Mouse (Mus musculus) frontal cortex, adult 2 months (tissue): ENCODE data around the gene Cirbp. TPM values are rescaled to one million over a fixed set of nuclear protein-coding genes. Genes with fewer than 3 reads are reported as not detected.
"Not testable (repeated sequence)": the region's sequence is repeated elsewhere in the genome, so short reads cannot be mapped to it uniquely, and the experiment has no call there.

Source experiments
- DNase-seq, 2 experiments: peaks; one replicate each; pipeline ENCODE4 v3.0.0; 2022; ENCODE audit warnings: low spot score in 1 of 2; ENCODE audit errors: extremely low spot score in 1 of 2
- polyA plus RNA-seq: library from polyadenylated mRNA; depleted of rRNA; stranded (reverse); fragments of >200 nt; gene quantifications from 2 replicates; pipeline ENCODE4 v1.2.3, GENCODE M21; 2012

The Cirbp gene
- polyA plus RNA-seq, 1 experiment: 226 TPM

DNA sequence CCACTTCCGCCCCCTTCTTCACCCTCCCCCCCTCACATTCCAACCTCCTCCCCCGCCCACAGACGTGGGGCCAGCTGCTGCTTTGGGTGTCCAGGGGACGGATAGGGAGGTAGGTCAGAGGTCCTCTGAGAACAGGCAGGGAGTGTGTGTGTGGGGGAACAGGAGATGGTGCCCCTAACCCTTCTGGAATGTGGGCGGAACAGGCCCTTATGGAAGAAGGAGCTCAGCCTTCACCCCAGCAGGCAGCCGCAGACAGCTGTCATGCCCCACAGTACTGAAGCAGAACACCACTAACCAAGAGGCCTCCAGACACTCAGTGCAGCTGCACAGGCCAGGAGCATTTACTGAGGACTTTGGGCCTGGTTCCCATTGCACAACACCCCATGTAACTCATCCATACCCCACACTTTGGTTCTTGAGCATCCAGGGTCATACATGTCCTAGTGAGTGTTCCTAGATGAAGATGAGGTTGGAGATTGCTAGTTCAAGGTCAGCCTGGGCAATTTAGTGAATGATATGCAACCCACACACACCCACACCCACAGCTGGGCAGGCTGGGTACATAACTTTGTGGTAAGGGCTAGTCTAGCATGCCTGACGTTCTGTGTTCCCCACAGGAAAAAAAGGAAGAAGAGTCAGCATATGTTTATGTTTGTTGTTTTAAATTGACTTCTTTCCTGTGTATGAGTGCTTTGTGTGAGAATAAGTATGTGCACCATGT is 4.1 kb upstream of the Cirbp start:
- DNase-seq: no peak

DNA sequence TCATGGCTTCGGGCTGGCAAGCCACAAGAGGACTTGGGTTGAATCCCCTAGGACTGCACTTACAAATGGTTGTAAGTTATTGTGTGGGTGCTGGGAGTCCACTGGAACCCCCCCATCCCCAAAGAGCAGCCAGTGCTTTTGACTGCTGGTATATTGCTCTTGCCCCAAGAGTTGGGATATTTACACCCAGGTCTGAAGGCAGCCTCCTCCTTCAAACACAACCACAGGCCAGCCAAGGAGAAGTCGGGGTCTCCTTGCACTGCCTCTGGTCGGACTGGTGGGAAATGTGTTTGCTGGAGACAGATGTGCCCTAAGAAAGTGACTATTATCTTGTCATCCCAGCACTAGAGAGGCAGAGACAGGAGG is 3.6 kb upstream of the Cirbp start:
- DNase-seq: no peak

DNA sequence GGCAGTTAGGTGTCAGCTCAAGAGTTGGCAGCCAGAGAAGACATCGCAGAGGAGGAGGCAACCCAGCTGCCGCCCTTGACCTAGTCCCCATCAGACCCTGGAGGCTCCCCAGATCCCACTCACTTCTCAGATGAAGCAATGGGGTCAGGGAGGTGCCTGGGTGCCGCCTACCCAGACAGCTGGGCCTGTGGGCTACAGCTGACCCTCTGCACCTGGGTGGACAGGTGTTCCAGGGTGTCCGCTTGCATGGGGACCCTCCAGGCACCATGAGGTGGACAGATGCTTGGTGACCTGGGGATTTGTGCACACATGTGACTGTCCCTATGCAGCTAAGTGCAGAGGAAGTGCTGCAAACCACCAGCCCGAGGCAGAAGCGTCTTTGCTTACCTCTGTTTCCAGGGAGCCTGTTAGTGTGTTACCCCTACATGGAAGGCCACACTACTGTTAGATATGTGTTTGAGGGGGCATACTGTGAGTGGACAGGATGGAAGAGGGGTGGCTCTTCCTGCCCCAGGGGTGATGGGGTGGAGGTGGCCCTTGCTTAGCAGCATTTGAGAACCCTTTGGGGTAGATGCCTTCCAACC is 3.0 kb upstream of the Cirbp start:
- no peak for DNase-seq

DNA sequence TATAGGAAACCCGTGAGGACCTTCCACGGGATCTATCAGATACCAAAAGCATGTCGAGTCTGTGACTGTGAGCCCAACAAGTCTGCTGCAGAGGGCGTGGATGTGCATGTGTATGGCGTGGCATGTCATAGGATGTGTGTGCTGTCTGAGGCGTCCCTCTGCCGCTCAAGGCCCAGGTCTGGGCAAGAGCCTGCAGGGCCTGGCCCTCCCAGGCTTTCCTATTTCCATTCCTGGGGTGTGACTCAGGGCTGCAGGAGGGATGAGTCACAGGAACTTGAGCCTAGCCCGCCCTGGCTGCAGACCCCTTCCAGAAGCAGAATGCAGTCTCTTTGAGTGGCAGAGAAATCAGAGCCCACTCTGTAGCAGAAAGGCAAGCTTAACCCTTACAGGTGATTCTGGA is 2.1 kb upstream of the Cirbp start:
- DNase-seq: no peak

DNA sequence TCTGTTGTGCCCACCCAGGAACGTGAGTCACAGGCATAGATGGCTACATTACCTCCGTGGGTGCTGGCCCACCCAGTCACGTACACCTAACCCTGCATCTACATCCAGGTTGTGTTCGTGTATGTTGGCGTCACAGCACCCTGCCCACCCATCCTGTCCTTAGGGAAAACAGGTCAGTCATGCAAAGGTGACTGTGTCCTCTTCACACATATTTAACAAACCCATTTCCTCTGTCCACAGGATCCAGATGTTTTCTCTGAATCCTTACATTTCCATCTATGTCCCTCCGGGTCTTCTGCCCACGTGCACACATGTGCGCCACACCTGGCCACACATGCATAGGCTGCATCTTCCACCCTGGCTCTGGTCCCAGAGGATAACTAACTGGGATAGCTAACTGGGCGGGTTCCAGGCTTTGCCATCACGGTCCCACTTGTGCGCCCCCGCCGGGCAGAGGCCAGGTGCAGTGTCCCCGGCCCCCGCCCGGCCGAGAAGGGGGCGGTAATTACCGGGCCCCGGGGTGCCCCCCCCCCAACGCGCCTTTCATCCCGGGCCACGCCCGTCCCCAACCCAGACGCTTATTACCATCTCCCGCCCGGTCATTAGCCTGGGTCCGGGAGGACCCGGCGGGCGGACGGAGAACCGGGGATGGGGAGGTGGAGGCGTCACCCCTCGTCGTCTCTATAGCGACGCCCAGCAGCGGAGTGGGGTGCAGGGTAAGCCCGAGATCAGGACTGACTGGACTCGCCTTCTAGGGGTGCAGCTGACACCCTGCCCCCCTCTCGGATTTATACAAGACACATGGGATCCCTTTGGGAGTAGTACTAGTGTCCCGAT is 1.4 kb upstream of the Cirbp start:
- peak in 1 of 2 experiments; percentile 33 for DNase-seq

DNA sequence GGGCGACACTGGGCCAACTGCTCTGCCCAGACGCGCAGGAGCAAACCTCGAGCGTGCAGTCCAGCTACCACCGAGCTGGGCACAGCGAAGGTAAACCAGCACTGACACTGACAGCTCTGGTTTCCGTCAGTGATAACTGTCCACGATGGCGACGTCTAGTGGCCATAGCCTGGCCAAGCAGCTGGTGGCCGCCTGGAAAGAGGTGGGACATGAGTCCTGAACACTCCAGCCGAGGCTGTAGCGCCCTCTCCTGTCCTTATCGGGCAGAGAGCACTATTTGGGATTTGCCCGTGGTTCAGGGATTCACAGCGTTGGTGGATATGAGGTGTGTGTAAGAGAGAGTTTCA is 814 bp upstream of the Cirbp start:
- peak; percentile 94 to 99 for DNase-seq

DNA sequence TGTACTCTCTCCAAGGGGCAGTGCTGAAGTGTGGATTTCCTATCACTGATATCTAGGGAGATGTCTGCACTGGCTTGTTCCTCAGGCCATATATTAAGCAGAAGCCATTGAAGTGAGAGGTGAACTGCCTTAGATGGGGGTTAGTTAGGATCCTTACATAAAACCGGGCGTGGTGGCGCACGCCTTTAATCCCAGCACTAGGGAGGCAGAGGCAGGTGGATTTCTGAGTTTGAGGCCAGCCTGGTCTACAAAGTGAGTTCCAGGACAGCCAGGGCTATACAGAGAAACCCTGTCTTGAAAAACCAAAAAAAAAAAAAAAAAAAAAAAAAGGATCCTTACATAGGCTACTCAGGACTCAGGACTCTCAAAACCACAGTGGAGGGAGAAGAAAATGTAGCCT is 351 bp downstream of the Cirbp start:
- DNase-seq: not testable (repeated sequence)

DNA sequence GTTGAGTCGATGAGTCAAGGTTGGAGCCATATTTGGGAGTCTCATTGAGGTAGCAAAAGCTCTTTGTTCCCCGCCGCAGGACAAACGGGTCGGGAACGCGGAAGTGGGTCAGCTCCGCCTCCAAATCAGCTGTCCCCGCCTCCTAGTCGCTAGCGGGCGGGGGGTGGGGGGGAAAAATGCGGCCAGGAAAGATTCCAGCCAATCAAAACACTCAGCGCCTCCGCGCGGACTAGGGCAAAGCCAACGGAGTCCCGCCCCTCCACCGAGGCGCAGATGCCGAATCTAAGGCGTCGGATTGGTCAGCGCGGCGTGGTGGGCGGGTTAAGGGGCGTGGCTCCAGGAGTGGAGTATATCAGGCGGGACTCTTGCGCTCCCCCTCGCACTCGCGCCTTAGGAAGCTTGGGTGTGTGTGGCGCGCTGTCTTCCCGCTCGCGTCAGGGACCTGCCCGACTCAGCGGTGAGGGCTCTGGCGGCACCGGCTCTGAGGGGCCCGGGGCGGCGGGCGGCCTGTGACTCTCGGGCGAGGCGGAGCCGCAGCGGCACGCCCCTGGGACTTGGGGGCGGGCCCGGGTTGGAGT is 1.8 kb downstream of the Cirbp start:
- peak; percentile 93 to 99 for DNase-seq

DNA sequence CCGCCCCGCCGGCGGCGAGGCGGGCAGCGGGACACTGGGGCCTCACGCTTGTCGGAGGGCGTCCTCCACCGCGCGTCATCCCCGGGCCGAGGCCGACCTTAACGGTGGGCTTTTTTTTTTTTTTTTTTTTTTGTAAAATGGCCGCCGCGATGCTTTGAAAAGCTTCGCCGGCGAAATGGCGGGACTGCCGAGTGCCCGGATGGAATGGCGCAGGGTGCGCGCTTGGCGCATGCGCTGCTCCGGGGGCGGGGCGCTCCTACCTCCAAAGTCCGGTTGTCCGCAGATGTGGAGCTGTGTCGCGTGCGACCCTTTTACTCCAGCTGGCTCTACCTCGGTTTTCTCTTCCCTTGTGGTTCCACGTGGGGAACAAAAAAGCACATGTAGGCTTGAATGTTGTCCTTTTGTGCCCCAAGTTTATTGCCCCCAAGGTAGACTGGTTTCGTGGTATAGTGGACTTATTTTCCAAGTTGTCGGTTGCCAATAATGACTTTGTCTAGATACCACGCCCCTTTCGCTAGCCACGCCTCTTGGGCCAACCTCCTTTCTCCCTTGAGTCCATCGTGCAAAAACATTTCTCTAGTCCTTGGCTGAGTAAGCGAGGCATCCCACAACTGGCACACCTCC is 2.4 kb downstream of the Cirbp start:
- DNase-seq: peak; percentile 86 to 95

DNA sequence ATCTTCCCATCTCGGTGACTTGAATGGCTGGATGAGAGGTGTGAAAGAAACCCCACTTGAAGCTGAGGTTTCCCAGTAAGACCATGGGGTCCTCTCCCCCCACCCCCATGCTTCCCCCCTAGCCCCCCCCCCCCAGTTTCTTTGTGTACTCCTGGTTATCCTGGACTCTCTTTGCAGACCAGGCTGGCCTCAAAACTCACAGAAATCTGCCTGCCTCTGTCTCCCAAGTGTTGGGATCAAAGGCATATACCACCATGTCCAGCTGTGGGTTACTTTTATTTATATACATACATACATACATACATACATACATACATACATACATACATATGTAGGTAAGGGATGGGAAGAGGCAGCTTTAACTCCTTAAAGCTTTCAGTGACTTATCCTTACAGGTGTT is 3.3 kb downstream of the Cirbp start:
- no peak for DNase-seq

DNA sequence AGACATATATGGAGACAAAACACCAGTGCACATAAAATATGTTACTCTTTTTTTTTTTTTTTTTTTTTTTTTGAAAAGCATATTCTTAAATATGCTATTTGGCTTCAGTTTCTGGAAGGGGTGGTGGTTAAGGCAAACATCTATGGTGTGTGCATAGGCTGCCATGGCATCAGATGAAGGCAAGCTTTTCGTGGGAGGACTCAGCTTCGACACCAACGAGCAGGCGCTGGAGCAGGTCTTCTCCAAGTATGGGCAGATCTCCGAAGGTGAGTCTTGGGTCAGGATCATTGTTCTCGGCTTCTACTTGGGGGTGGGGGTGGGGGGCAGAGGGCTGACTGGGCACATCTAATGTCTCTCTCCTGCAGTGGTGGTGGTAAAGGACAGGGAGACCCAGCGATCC is 3.9 kb downstream of the Cirbp start:
- DNase-seq: no peak

DNA sequence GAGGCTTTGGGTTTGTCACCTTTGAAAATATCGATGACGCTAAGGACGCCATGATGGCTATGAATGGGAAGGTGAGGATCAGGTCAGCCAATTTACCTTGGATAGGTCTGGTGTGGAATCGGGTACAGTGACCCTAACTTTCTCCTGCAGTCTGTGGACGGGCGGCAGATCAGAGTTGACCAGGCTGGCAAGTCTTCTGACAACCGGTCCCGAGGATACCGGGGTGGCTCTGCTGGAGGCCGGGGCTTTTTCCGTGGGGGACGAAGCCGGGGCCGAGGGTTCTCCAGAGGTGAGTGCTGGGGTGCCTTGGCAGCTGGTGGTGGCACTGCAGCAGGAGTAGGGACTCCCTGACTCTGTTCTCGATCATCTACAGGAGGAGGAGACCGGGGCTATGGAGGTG is 4.3 kb downstream of the Cirbp start:
- DNase-seq: no peak

DNA sequence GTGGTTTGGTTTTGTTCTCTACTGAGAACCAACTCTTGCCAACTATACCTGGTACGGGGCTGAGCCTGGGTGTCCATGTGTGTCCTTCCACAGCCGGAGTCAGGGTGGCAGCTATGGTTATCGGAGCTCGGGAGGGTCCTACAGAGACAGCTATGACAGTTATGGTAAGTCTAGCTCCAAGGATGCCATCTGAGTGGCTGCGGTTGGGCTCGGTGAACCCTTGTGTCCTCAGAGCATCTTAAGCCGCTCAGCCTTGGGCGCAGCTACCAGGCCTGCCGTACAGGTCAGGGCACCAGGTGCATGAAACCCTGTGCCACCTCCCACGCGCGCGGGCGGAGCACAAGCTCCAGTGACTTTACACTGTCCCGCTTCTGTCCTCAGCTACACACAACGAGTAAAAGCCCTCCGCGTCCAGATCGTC is 4.8 kb downstream of the Cirbp start:
- no peak for DNase-seq

DNA sequence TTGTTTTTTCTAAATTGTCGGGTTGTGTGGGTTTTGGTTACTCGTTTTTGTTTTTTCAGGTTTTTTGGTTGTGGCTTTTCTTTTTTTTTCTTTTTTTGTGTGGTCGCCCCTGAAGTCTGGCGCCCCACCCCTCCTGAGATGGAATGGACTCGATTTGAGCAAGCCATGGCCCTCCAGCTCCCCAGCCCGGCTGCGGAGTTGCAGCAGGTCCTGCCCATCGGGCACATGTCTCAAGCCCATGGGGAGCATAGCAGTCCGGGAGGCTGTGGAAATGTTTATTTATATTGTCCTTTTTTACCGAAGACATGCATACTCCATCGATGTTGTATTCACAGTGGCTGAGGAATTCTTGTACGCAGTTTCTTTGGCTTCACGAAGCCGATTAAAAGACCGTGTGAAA is 5.5 kb downstream of the Cirbp start:
- no peak for DNase-seq

DNA sequence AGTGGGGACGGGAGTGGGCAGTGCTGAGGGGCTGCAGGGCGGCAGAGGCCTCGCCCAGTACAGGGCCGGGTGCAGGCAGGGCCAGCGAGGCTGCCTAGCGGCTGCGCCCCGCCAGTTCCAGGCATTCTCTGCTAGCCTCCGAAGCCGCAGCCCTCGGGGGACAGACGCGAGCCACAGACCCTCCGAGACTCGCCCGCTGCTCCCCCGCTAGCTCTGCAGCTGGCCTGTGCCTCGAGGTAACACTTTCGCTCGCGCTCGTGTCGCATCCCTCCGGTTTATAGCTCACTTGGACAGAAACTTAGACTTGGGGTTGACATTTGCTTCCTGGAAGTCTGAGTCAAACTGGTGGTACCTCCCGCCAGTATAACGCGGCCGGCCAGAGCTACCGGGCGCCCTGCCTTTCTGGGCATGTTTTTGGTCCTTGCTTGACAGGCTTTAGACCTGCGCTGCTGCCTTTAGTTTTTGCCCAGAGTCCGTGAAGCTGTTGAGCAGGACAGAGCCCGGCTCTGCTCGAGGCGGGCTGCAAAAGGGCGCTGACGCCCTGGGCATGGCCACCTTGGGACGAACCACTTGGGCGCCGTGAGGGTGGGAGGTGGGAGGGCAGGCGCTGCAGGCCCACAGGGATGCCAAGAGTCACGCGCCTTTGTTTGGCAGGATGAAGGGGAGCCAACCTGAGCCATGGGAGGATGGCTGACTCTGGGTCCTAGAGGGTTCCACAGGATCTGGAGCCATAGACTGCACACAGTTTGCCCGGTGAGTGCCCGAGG is 6.2 kb downstream of the Cirbp start:
- DNase-seq: no peak

DNA sequence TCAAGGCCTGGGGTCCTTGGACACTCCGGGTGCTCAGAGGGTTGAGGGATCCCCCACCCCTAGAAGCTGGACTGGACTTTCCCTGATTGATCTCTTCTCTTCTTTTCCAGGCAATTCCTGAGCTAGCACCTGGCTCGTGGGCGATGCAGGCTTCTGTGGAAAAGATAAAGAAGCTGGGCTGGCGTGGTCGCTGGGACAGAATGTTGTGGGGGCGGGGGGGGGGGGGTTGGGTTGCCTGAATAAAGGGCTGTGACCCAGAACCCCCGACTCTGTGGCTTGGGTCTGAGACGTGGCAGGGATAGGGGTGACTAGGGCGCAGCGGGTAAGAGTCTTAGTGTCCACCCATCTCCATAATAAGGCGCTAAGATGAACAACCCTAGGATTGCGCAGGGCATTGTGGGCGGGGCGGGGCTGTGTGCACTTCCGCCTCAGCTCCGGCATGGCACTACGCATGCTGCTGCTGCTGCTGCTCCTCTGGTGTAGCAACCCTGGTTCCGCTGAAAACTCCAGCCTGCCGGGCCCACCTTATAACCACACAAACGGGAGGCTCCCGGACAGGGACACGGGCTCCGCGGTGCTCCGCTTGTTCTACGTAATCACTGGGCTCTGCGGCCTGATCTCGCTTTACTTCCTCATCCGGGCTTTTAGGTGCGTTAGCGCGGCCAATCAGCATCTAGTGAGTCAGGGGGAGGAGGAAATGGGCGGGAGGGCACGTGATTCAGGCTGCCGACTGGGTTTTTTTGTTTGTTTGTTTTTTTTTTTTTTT is 6.9 kb downstream of the Cirbp start, which contains the start of gene 1600002K03Rik:
Gene 1600002K03Rik (plus strand): TSS at position 418 of the 766 bp plus-strand sequence.
- DNase-seq: peak; percentile 84 to 89

DNA sequence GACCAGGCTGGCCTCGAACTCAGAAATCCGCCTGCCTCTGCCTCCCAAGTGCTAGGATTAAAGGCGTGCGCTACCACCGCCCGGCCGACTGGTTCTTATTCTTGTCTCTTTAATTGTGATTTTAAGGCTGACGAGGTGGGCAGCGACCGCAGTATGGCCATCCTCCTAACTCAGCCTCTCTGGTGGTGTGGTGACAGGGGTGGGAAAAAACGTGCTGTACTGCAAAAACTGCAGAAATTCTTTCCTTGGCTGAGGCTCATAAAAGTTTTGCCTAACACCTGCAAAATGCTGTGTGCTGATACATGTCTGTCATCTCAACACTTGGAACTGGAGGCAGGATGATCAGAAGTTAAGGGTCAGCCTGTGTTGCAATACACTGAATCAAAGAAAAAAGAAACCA is 7.6 kb downstream of the Cirbp start:
- no peak for DNase-seq

DNA sequence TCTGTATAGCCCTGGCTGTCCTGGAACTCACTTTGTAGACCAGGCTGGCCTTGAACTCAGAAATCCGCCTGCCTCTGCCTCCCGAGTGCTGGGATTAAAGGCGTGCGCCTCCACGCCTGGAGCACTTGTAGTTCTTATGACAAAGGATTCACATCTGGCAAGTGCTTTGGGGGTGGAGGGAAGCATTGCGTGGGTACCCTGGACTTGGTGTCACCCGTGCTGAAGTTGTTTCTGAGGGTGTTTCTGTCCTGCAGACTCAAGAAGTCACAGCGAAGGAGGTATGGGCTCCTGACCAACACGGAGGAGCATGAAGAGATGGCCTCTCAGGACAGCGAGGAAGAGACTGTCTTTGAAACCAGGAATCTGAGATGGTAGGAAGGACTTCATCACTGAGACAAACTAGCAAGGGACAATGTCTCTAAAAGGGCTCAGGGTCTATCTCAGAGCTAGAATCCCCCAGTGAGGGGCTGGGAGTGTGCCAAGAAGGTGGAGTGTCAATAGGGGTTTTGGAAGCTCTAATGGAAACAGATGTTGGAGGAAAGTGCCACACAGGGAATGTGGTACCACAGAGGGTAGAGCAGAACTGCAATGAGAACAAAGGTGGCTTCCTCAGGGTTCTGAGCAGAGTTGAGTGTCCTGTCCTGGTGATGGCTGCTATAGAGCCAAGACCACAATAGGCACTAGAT is 8.3 kb downstream of the Cirbp start:
- DNase-seq: no peak

DNA sequence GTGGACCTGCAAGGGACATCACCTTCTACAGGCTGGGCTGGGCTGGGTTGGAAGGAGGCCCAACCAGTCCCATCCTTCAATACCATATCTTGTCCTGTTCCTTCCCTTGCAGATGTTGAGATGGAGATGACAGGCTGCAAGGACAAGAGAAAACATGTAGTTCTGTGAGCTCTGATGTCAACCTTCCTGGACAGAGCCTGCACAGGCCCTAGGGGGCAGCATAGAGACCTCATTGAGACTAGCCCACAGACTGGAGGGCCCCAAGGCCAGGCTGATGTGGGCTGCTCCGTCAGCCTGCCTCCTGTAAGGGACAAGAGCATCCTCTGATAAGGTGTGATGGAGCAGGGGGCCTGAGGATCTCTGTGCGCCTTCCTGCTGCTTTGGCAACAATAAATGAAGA is 8.9 kb downstream of the Cirbp start:
- DNase-seq: no peak
